21 mouse cellular contexts compared by ENCODE assay signal in genomic region chr11:115586403-115586802, GRCm38 (mm10). TPM values are rescaled to one million over a fixed set of nuclear protein-coding genes. Genes with fewer than 3 reads are reported as not detected.
A peak's percentile ranks its signal among the peaks of the same experiment; 100 is the strongest.
DNase-seq lines count a peak whose midpoint lies in the region; ATAC-seq and TF ChIP-seq lines count a peak whose summit lies in the region.
"Had no signal": no experiment of that assay in that cellular context is flagged by ENCODE, and none has a peak within 500 bp of the region (broad histone marks: within the 10 kb centered on the region; RNA-seq: fewer than 3 reads in every experiment).

No protein-coding gene starts in this region.

- no peaks in the 10 kb centered on the region for H3K79me2 ChIP-seq in heart, adult 2 months (replicated peaks; ENCODE audit: control insufficient read depth, insufficient read depth, low read length)

- no peaks in the 10 kb centered on the region for H3K9me3 ChIP-seq in midbrain, embryonic 11.5 days (ENCODE audit: control insufficient read depth, low read length)
- H3K9me3 ChIP-seq in midbrain, embryonic 14.5 days (ENCODE audit: control insufficient read depth, low read length): no peaks in the 10 kb centered on the region
- H3K9me3 ChIP-seq: G1E had no signal

- H3K4me2 ChIP-seq in midbrain, embryonic 11.5 days: no peak overlapping the region
- no peak overlapping the region for H3K4me2 ChIP-seq in midbrain, embryonic 14.5 days (ENCODE audit: low read length)

- no peak overlapping the region for H3K9ac ChIP-seq in heart, adult 2 months (ENCODE audit: low read depth, low read length)
- no peak overlapping the region for H3K9ac ChIP-seq in midbrain, embryonic 11.5 days (ENCODE audit: low read length)
- H3K9ac ChIP-seq in midbrain, embryonic 14.5 days (replicated peaks; ENCODE audit: low read length): no peak overlapping the region

- intact Hi-C loops in heart, adult 2 months (cut with DNase I): no loop called here

- TF ChIP-seq CTCF in heart, adult 2 months (IDR thresholded peaks at IDR 0.05): no peak
- no peak for TF ChIP-seq CTCF in small intestine, adult 2 months (IDR thresholded peaks at IDR 0.05; ENCODE audit: extremely low read depth, insufficient read length, insufficient replicate concordance, low read depth, low read length)

- no peaks in the 10 kb centered on the region for H3K27me3 ChIP-seq in heart, adult 2 months (ENCODE audit: control insufficient read depth, insufficient read depth, low read length)
- H3K27me3 ChIP-seq in midbrain, embryonic 11.5 days (ENCODE audit: control insufficient read depth, insufficient read depth, low read length): no peaks in the 10 kb centered on the region
- H3K27me3 ChIP-seq in midbrain, embryonic 14.5 days (ENCODE audit: control insufficient read depth, insufficient read depth, low read length): no peaks in the 10 kb centered on the region
- no peaks in the 10 kb centered on the region for H3K27me3 ChIP-seq in small intestine, adult 2 months (ENCODE audit: control insufficient read depth, insufficient read depth, low read length)
- H3K27me3 ChIP-seq: CH12.LX, Patski had no signal

- no peak for TF ChIP-seq POLR2A in heart, adult 2 months (IDR thresholded peaks at IDR 0.05; ENCODE audit: insufficient read depth, low read depth, low read length)
- no peak for TF ChIP-seq POLR2A in small intestine, adult 2 months (IDR thresholded peaks at IDR 0.05; ENCODE audit: low read depth, low read length)

- WGBS in heart, adult 2 months: 85% methylated on average over 9 of the region's 9 CpGs
- 92% methylated on average over 9 of the region's 9 CpGs for WGBS in midbrain, embryonic 11.5 days
- 90% methylated on average over 9 of the region's 9 CpGs for whole genome bisulfite sequencing in midbrain, embryonic 14.5 days
- WGBS in small intestine, adult 2 months: 91% methylated on average over 9 of the region's 9 CpGs

- no peak overlapping the region for H3K4me3 ChIP-seq in heart, adult 2 months
- H3K4me3 ChIP-seq in midbrain, embryonic 11.5 days (ENCODE audit: low read depth, low read length): no peak overlapping the region
- H3K4me3 ChIP-seq in midbrain, embryonic 14.5 days (replicated peaks; ENCODE audit: low read depth, low read length): no peak overlapping the region
- H3K4me3 ChIP-seq in small intestine, adult 2 months (ENCODE audit: low read depth, low read length): no peak overlapping the region

- H3K27ac ChIP-seq in heart, adult 2 months: no peak overlapping the region
- no peak overlapping the region for H3K27ac ChIP-seq in midbrain, embryonic 11.5 days (ENCODE audit: low read depth, low read length)
- H3K27ac ChIP-seq in midbrain, embryonic 14.5 days (replicated peaks; ENCODE audit: low read depth, low read length): no peak overlapping the region
- H3K27ac ChIP-seq in small intestine, adult 2 months (ENCODE audit: insufficient read depth, low read depth, low read length): peak overlapping the region; percentile 22; the same call in 1 of the 2 replicates

- no peak for TF ChIP-seq EP300 in heart, adult 2 months (IDR thresholded peaks at IDR 0.05; ENCODE audit: insufficient read depth, low read depth, low read length)

- peaks cover 3% of the 10 kb centered on the region; the same call in 1 of the 2 replicates for H3K4me1 ChIP-seq in heart, adult 2 months (ENCODE audit: control insufficient read depth, insufficient read depth, low read length)
- no peaks in the 10 kb centered on the region for H3K4me1 ChIP-seq in midbrain, embryonic 11.5 days (ENCODE audit: control insufficient read depth, insufficient read depth, low read length)
- H3K4me1 ChIP-seq in midbrain, embryonic 14.5 days (ENCODE audit: control insufficient read depth, insufficient read depth, low read length): no peaks in the 10 kb centered on the region
- peaks cover 10% of the 10 kb centered on the region; the same call in 1 of the 2 replicates for H3K4me1 ChIP-seq in small intestine, adult 2 months (ENCODE audit: control insufficient read depth, insufficient read depth, insufficient read length, low read length)

- ATAC-seq in midbrain, embryonic 11.5 days (ENCODE audit: low FRiP score): no peak
- ATAC-seq in midbrain, embryonic 14.5 days (ENCODE audit: low FRiP score, low TSS enrichment): no peak
- ATAC-seq: activated CD4-positive, CD25-positive, alpha-beta regulatory T cell, adult 4 months; CD4-positive, CD25-positive, alpha-beta regulatory T cell, adult 4 months; Patski had no signal

- peak; percentile 88 for DNase-seq in heart, adult 11 months
- DNase-seq in heart, adult 2 months: no peak
- DNase-seq in midbrain, embryonic 11.5 days (ENCODE audit: low spot score, missing footprints): peak; percentile 77
- DNase-seq in midbrain, embryonic 14.5 days: no peak
- no peak for DNase-seq in cerebellum, adult 8-10 months
- DNase-seq: adrenal gland, adult 2 months; adrenal gland, adult 8-10 months; adrenal gland, postnatal 10 days; adrenal gland, postnatal 14 days; adrenal gland, postnatal 25 days; adrenal gland, postnatal 36 days; B cell, adult 2 months; cerebellum, adult 11 months; cerebellum, adult 11-12 months; cerebellum, adult 18-20 months had no signal

- H3K36me3 ChIP-seq in heart, adult 2 months (ENCODE audit: control insufficient read depth, insufficient read depth, low read length): no peaks in the 10 kb centered on the region
- peaks cover 62% of the 10 kb centered on the region for H3K36me3 ChIP-seq in midbrain, embryonic 11.5 days (ENCODE audit: control insufficient read depth, insufficient read depth, low read length)
- peaks cover 95% of the 10 kb centered on the region for H3K36me3 ChIP-seq in midbrain, embryonic 14.5 days (ENCODE audit: control insufficient read depth, insufficient read depth, low read length)
- peaks cover 84% of the 10 kb centered on the region for H3K36me3 ChIP-seq in small intestine, adult 2 months (ENCODE audit: control insufficient read depth, insufficient read depth, low read length)

RNA-seq across cellular contexts. Expression of gene Mrps7, which starts 17.3 kb away (rescaled TPM):
- 10 to 100 TPM; 74.6 to 80.1 TPM for total RNA-seq in heart, adult 2 months (2021)
- polyA plus RNA-seq in heart, adult 2 months (2012; rRNA removed): 33.9 and 40.2 TPM in 2 replicates
- 105 TPM in 2 replicates for polyA plus RNA-seq in midbrain, embryonic 11.5 days (2014; fragmentation: Nextera tagmentation; extraction: Ambion mirVana)
- polyA plus RNA-seq in midbrain, embryonic 14.5 days (2014; fragmentation: Nextera tagmentation; extraction: Ambion mirVana): 75.7 and 83.4 TPM in 2 replicates
- polyA plus RNA-seq in small intestine, adult 2 months (2012; rRNA removed): 11.8 and 13.3 TPM in 2 replicates

RNA-seq across cellular contexts. Expression of gene Gga3, which starts 17.4 kb away (rescaled TPM):
- 10 to 100 TPM; 16.5 to 20.3 TPM for total RNA-seq in heart, adult 2 months (2021)
- polyA plus RNA-seq in heart, adult 2 months (2012; rRNA removed): 15.4 and 17.1 TPM in 2 replicates
- 18.7 and 25.1 TPM in 2 replicates for polyA plus RNA-seq in midbrain, embryonic 11.5 days (2014; fragmentation: Nextera tagmentation; extraction: Ambion mirVana)
- polyA plus RNA-seq in midbrain, embryonic 14.5 days (2014; fragmentation: Nextera tagmentation; extraction: Ambion mirVana): 29.3 and 34.3 TPM in 2 replicates
- polyA plus RNA-seq in small intestine, adult 2 months (2012; rRNA removed): 12.6 and 14.7 TPM in 2 replicates

RNA-seq across cellular contexts. Expression of gene Nup85, which starts 22.2 kb away (rescaled TPM):
- total RNA-seq in heart, adult 2 months (2021): 10 to 100 TPM; 19.8 to 20.2 TPM
- 28.0 and 44.1 TPM in 2 replicates for polyA plus RNA-seq in heart, adult 2 months (2012; rRNA removed)
- polyA plus RNA-seq in midbrain, embryonic 11.5 days (2014; fragmentation: Nextera tagmentation; extraction: Ambion mirVana): 195 and 197 TPM in 2 replicates
- polyA plus RNA-seq in midbrain, embryonic 14.5 days (2014; fragmentation: Nextera tagmentation; extraction: Ambion mirVana): 83.7 and 107 TPM in 2 replicates
- polyA plus RNA-seq in small intestine, adult 2 months (2012; rRNA removed): 12.6 and 16.8 TPM in 2 replicates

RNA-seq across cellular contexts. Expression of gene Mif4gd, which starts 26.4 kb away (rescaled TPM):
- 10 to 100 TPM; 51.3 to 54.7 TPM for total RNA-seq in heart, adult 2 months (2021)
- 94.0 and 123 TPM in 2 replicates for polyA plus RNA-seq in heart, adult 2 months (2012; rRNA removed)
- 14.0 and 16.4 TPM in 2 replicates for polyA plus RNA-seq in midbrain, embryonic 11.5 days (2014; fragmentation: Nextera tagmentation; extraction: Ambion mirVana)
- polyA plus RNA-seq in midbrain, embryonic 14.5 days (2014; fragmentation: Nextera tagmentation; extraction: Ambion mirVana): 9.7 and 11.4 TPM in 2 replicates
- polyA plus RNA-seq in small intestine, adult 2 months (2012; rRNA removed): 49.4 and 108 TPM in 2 replicates

RNA-seq across cellular contexts. Expression of gene Slc25a19, which starts 41.7 kb away (rescaled TPM):
- total RNA-seq in heart, adult 2 months (2021): 10 to 100 TPM; 32.9 to 40.7 TPM
- polyA plus RNA-seq in heart, adult 2 months (2012; rRNA removed): 97.1 and 106 TPM in 2 replicates
- polyA plus RNA-seq in midbrain, embryonic 11.5 days (2014; fragmentation: Nextera tagmentation; extraction: Ambion mirVana): 20.3 and 24.0 TPM in 2 replicates
- 35.8 and 39.8 TPM in 2 replicates for polyA plus RNA-seq in midbrain, embryonic 14.5 days (2014; fragmentation: Nextera tagmentation; extraction: Ambion mirVana)
- 11.3 and 19.6 TPM in 2 replicates for polyA plus RNA-seq in small intestine, adult 2 months (2012; rRNA removed)

Comparison
In these comparisons a context has a peak if more than half of its experiments do, and no peak if none do; other contexts are left out.
1. DNase-seq: peak in heart, adult 11 months (single experiment) and midbrain, embryonic 11.5 days (single experiment); none in heart, adult 2 months (0 of 2), midbrain, embryonic 14.5 days (single experiment) and cerebellum, adult 8-10 months (single experiment).